Mouse (Mus musculus): ENCODE data around the gene Mesd. TPM values are rescaled to one million over a fixed set of nuclear protein-coding genes. Genes with fewer than 3 reads are reported as not detected.

The Mesd gene
- polyA plus RNA-seq, 1 experiment from 2014 or later, result 97.9 TPM

- 44% methylated on average over 4 of the region's 4 CpGs for WGBS
- Histone ChIP-seq H3K9me3 (ENCODE audit: low read length) (no peaks in the 10 kb centered on the region), H3K9ac (replicated peaks; ENCODE audit: low read depth) (no peak overlapping the region), H3K27ac (ENCODE audit: low read length) (no peak overlapping the region), H3K36me3 (ENCODE audit: insufficient read depth, low read length) (no peaks in the 10 kb centered on the region), H3K4me1 (ENCODE audit: insufficient read depth, low read depth, low read length) (no peaks in the 10 kb centered on the region), H3K4me2 (replicated peaks; ENCODE audit: low read depth, low read length) (no peak overlapping the region), H3K27me3 (replicated peaks; ENCODE audit: insufficient read depth, low read length) (no peaks in the 10 kb centered on the region), H3K4me3 (ENCODE audit: low read depth, low read length) (no peak overlapping the region)
- TF ChIP-seq CTCF (IDR thresholded peaks at IDR 0.05) (no peak), EP300 (IDR thresholded peaks at IDR 0.05) (no peak)
- DNase-seq (ENCODE audit: low spot score) (no peak), ATAC-seq (no peak)
These were observed 36.0 kb downstream of the Mesd start for GRCm38 (mm10) chr7:83920241-83920640.

- H3K36me3 ChIP-seq (ENCODE audit: insufficient read depth, low read length), result no peaks in the 10 kb centered on the region
- H3K4me3 ChIP-seq (ENCODE audit: low read depth, low read length), result no peak overlapping the region
- WGBS, result 44% methylated on average over 3 of the region's 3 CpGs
- TF ChIP-seq CTCF (IDR thresholded peaks at IDR 0.05), result no peak
- H3K4me1 ChIP-seq (ENCODE audit: insufficient read depth, low read depth, low read length), result no peaks in the 10 kb centered on the region
- DNase-seq (ENCODE audit: low spot score) (no peak), ATAC-seq (no peak)
- H3K27me3 ChIP-seq (replicated peaks; ENCODE audit: insufficient read depth, low read length), result no peaks in the 10 kb centered on the region
- H3K9me3 ChIP-seq (ENCODE audit: low read length), result no peaks in the 10 kb centered on the region
- H3K27ac ChIP-seq (ENCODE audit: low read length), result no peak overlapping the region
- H3K9ac ChIP-seq (replicated peaks; ENCODE audit: low read depth), result no peak overlapping the region
- no peak overlapping the region for H3K4me2 ChIP-seq (replicated peaks; ENCODE audit: low read depth, low read length)
These were observed 37.4 kb downstream of the Mesd start for GRCm38 (mm10) chr7:83921637-83922036.

- H3K36me3 ChIP-seq (ENCODE audit: insufficient read depth, low read length), result no peaks in the 10 kb centered on the region
- H3K27ac ChIP-seq (ENCODE audit: low read length), result no peak overlapping the region
- no peaks in the 10 kb centered on the region for H3K27me3 ChIP-seq (replicated peaks; ENCODE audit: insufficient read depth, low read length)
- no peaks in the 10 kb centered on the region for H3K4me1 ChIP-seq (ENCODE audit: insufficient read depth, low read depth, low read length)
- no peak overlapping the region for H3K4me3 ChIP-seq (ENCODE audit: low read depth, low read length)
- no peak overlapping the region for H3K9ac ChIP-seq (replicated peaks; ENCODE audit: low read depth)
- TF ChIP-seq CTCF (IDR thresholded peaks at IDR 0.05), result no peak
- TF ChIP-seq EP300 (IDR thresholded peaks at IDR 0.05), result no peak
- H3K9me3 ChIP-seq (ENCODE audit: low read length), result no peaks in the 10 kb centered on the region
- ATAC-seq, result no peak
- DNase-seq (ENCODE audit: low spot score), result no peak
- no peak overlapping the region for H3K4me2 ChIP-seq (replicated peaks; ENCODE audit: low read depth, low read length)
- WGBS, result 54% methylated on average over 3 of the region's 3 CpGs
These were observed 54.9 kb downstream of the Mesd start for GRCm38 (mm10) chr7:83939017-83939721.

- Histone ChIP-seq H3K4me1 (ENCODE audit: insufficient read depth, low read depth, low read length) (no peaks in the 10 kb centered on the region), H3K9ac (replicated peaks; ENCODE audit: low read depth) (no peak overlapping the region), H3K4me3 (ENCODE audit: low read depth, low read length) (no peak overlapping the region), H3K36me3 (ENCODE audit: insufficient read depth, low read length) (no peaks in the 10 kb centered on the region), H3K27me3 (replicated peaks; ENCODE audit: insufficient read depth, low read length) (no peaks in the 10 kb centered on the region), H3K27ac (ENCODE audit: low read length) (no peak overlapping the region), H3K9me3 (ENCODE audit: low read length) (no peaks in the 10 kb centered on the region), H3K4me2 (replicated peaks; ENCODE audit: low read depth, low read length) (no peak overlapping the region)
- 71% methylated on average over 2 of the region's 2 CpGs for WGBS
- ATAC-seq (no peak), DNase-seq (ENCODE audit: low spot score) (no peak)
- TF ChIP-seq CTCF (IDR thresholded peaks at IDR 0.05), result no peak
- TF ChIP-seq EP300 (IDR thresholded peaks at IDR 0.05), result no peak
These were observed 55.9 kb downstream of the Mesd start for GRCm38 (mm10) chr7:83940136-83940535.

- Histone ChIP-seq H3K36me3 (ENCODE audit: insufficient read depth, low read length) (no peaks in the 10 kb centered on the region), H3K4me2 (replicated peaks; ENCODE audit: low read depth, low read length) (no peak overlapping the region), H3K9ac (replicated peaks; ENCODE audit: low read depth) (no peak overlapping the region), H3K4me3 (ENCODE audit: low read depth, low read length) (no peak overlapping the region), H3K9me3 (ENCODE audit: low read length) (no peaks in the 10 kb centered on the region), H3K27ac (ENCODE audit: low read length) (no peak overlapping the region), H3K4me1 (ENCODE audit: insufficient read depth, low read depth, low read length) (no peaks in the 10 kb centered on the region), H3K27me3 (replicated peaks; ENCODE audit: insufficient read depth, low read length) (no peaks in the 10 kb centered on the region)
- WGBS, result 81% methylated on average over 8 of the region's 8 CpGs
- no peak for DNase-seq (ENCODE audit: low spot score)
- no peak for TF ChIP-seq EP300 (IDR thresholded peaks at IDR 0.05)
- TF ChIP-seq CTCF (IDR thresholded peaks at IDR 0.05), result no peak
- ATAC-seq, result no peak
These were observed 57.4 kb downstream of the Mesd start for GRCm38 (mm10) chr7:83941701-83942101.

- no peak for ATAC-seq
- Histone ChIP-seq H3K9me3 (ENCODE audit: low read length) (no peaks in the 10 kb centered on the region), H3K27ac (ENCODE audit: low read length) (no peak overlapping the region), H3K4me2 (replicated peaks; ENCODE audit: low read depth, low read length) (no peak overlapping the region), H3K9ac (replicated peaks; ENCODE audit: low read depth) (no peak overlapping the region), H3K36me3 (ENCODE audit: insufficient read depth, low read length) (no peaks in the 10 kb centered on the region), H3K4me3 (ENCODE audit: low read depth, low read length) (no peak overlapping the region), H3K4me1 (ENCODE audit: insufficient read depth, low read depth, low read length) (no peaks in the 10 kb centered on the region), H3K27me3 (replicated peaks; ENCODE audit: insufficient read depth, low read length) (no peaks in the 10 kb centered on the region)
- TF ChIP-seq CTCF (IDR thresholded peaks at IDR 0.05) (no peak), EP300 (IDR thresholded peaks at IDR 0.05) (no peak)
- 59% methylated on average over 7 of the region's 7 CpGs for WGBS
- no peak for DNase-seq (ENCODE audit: low spot score)
These were observed 64.5 kb downstream of the Mesd start for GRCm38 (mm10) chr7:83948743-83949142.

- Histone ChIP-seq H3K27me3 (replicated peaks; ENCODE audit: insufficient read depth, low read length) (no peaks in the 10 kb centered on the region), H3K4me1 (ENCODE audit: insufficient read depth, low read depth, low read length) (no peaks in the 10 kb centered on the region), H3K36me3 (ENCODE audit: insufficient read depth, low read length) (no peaks in the 10 kb centered on the region), H3K27ac (ENCODE audit: low read length) (no peak overlapping the region), H3K9me3 (ENCODE audit: low read length) (no peaks in the 10 kb centered on the region), H3K9ac (replicated peaks; ENCODE audit: low read depth) (no peak overlapping the region), H3K4me2 (replicated peaks; ENCODE audit: low read depth, low read length) (no peak overlapping the region), H3K4me3 (ENCODE audit: low read depth, low read length) (no peak overlapping the region)
- ATAC-seq (no peak), DNase-seq (ENCODE audit: low spot score) (no peak)
- TF ChIP-seq CTCF (IDR thresholded peaks at IDR 0.05) (no peak), EP300 (IDR thresholded peaks at IDR 0.05) (no peak)
- WGBS, result 70% methylated on average over 6 of the region's 6 CpGs
These were observed 65.4 kb downstream of the Mesd start for GRCm38 (mm10) chr7:83949662-83950061.

Other genes with a start within 250 kb of the Mesd start
- 7.9 and 8.0 TPM in 2 replicates for gene Il16, start 138.7 kb upstream of the Mesd start, polyA plus RNA-seq (2015; fragmentation: Nextera tagmentation; extraction: Ambion mirVana)
- gene Cfap161, start 89.6 kb upstream of the Mesd start, polyA plus RNA-seq (2015; fragmentation: Nextera tagmentation; extraction: Ambion mirVana), result 6.8 and 10.4 TPM in 2 replicates
- gene Tlnrd1, start 161 bp upstream of the Mesd start, polyA plus RNA-seq (2015; fragmentation: Nextera tagmentation; extraction: Ambion mirVana), result 18.9 and 22.5 TPM in 2 replicates
- 0.57 and 0.83 TPM in 2 replicates for gene Cemip, start 202.0 kb downstream of the Mesd start, polyA plus RNA-seq (2015; fragmentation: Nextera tagmentation; extraction: Ambion mirVana)

All from lung, postnatal 0 days (tissue).